Mouse (Mus musculus) MEL (cell line): ENCODE measurements around the gene Mfsd14b.

Source experiments
- CHD2 ChIP-seq: IDR thresholded peaks from 2 replicates; pipeline ENCODE4 v1.6.1; 2011; ENCODE audit warnings: low read length, improper control_type of control experiment
- CTCF ChIP-seq, 3 experiments: IDR thresholded peaks in 2 of 3; conservative IDR thresholded peaks in 1 of 3; 2 replicates each; pipeline ENCODE4 v1.5.1; 2011 to 2012; ENCODE audit warnings: low read length in 3 of 3, low read depth in 2 of 3, mild to moderate bottlenecking in 2 of 3, improper control_type of control experiment in 1 of 3, inconsistent platforms in 1 of 3, mixed read lengths in 1 of 3, moderate library complexity in 1 of 3; ENCODE audit not compliant: control insufficient read depth in 1 of 3, insufficient read depth in 1 of 3, poor library complexity in 1 of 3, severe bottlenecking in 1 of 3
- EP300 ChIP-seq, 2 experiments: IDR thresholded peaks; 2 replicates each; pipeline ENCODE4 v1.6.1; 2011; ENCODE audit warnings: improper control_type of control experiment in 2 of 2, low read length in 2 of 2, low read depth in 1 of 2, mild to moderate bottlenecking in 1 of 2
- GATA1 ChIP-seq: IDR thresholded peaks from 2 replicates; pipeline ENCODE4 v1.6.1; 2011; ENCODE audit warnings: low read depth, low read length, improper control_type of control experiment
- NRF1 ChIP-seq: IDR thresholded peaks from 2 replicates; pipeline ENCODE4 v1.6.1; 2014; ENCODE audit warnings: low read depth, mild to moderate bottlenecking, inconsistent platforms, low read length, improper control_type of control experiment, moderate library complexity; ENCODE audit not compliant: poor library complexity, insufficient read depth, severe bottlenecking
- POLR2A ChIP-seq, 2 experiments: IDR thresholded peaks; 2 replicates each; pipeline ENCODE4 v1.6.1; 2011 to 2012; ENCODE audit warnings: low read length in 2 of 2, mild to moderate bottlenecking in 2 of 2, control low read depth in 1 of 2, improper control_type of control experiment in 1 of 2, low read depth in 1 of 2, moderate library complexity in 1 of 2; ENCODE audit not compliant: control insufficient read depth in 1 of 2, insufficient read depth in 1 of 2, poor library complexity in 1 of 2
- SMC3 ChIP-seq: IDR thresholded peaks from 2 replicates; pipeline ENCODE4 v1.6.1; 2011; ENCODE audit warnings: low read depth, low read length, improper control_type of control experiment
- USF1 ChIP-seq: IDR thresholded peaks from 2 replicates; pipeline ENCODE4 v1.6.1; 2014; ENCODE audit warnings: low read depth, mild to moderate bottlenecking, inconsistent platforms, low read length, improper control_type of control experiment, moderate library complexity

DNA sequence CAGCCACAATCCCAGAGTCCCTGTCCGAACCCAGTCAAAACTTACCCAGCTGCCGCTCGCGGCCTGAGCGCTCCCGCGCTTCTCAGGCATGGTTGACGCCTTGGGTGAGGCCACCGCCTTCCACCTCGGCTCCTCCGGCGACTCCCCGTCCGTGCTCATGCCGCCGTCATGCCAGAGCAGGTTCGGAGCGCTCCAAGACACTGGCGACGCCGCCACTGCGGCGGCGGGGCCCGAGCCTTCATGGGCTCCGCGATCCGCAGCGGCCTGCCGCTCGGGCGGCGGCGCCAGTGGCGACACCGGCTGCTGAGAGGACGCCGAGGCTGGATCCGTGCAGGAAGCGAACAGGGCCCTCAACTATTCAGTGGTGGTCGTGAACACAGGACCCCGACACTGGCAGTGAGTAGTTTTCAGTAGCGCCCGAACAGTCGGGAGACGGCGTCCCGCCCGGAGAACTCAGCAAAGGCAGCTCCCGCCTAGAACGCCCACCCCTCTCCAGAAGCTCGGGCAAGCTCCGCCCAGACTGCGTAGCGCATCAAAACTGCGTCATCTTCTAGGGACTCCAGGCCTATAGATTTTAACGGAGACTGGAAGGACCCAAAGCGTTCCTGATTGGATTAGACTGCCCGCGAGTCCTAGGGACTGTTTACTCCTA lies at the start of gene Mfsd14b:
- TF ChIP-seq NRF1 (peak; percentile 51; the same call in 1 of the 2 replicates), SMC3 (no peak), EP300 (IDR thresholded peaks at IDR 0.05; ENCODE audit: low read depth in 1 of 2, low read length in 2 of 2) (peak in 1 of 2 experiments; percentile 21; a peak in 2 of 4 replicates), GATA1 (no peak), CHD2 (no peak), CTCF (IDR thresholded peaks at IDR 0.05 in 2 of 3, conservative IDR thresholded peaks at IDR 0.05 in 1 of 3; ENCODE audit: control insufficient read depth in 1 of 3, insufficient read depth in 1 of 3, low read depth in 2 of 3, low read length in 3 of 3, poor library complexity in 1 of 3, severe bottlenecking in 1 of 3) (no peak), POLR2A (IDR thresholded peaks at IDR 0.05; ENCODE audit: control insufficient read depth in 1 of 2, insufficient read depth in 1 of 2, low read depth in 1 of 2, low read length in 2 of 2, poor library complexity in 1 of 2) (peak; percentile 43 to 84; a peak in 3 of 4 replicates), USF1 (no peak)
